Mouse (Mus musculus) monocyte, adult 5-6 weeks (primary cell): ENCODE measurements around the gene Piezo1. TPM values are rescaled to one million over a fixed set of nuclear protein-coding genes. Genes with fewer than 3 reads are reported as not detected.
"Not testable (repeated sequence)": the region's sequence is repeated elsewhere in the genome, so short reads cannot be mapped to it uniquely, and the experiment has no call there.

Source experiments
- ATAC-seq: fragments of 153-309, 156-312 bp; replicated peaks from 2 replicates; pipeline ENCODE4 v1.8.0; 2017; ENCODE audit warnings: mild to moderate bottlenecking; ENCODE audit not compliant: low TSS enrichment, insufficient number of reproducible peaks, severe bottlenecking, poor library complexity, low FRiP score
- total RNA-seq: library from RNA; stranded (forward); fragments of 200-1000, 200-491, 200-594 nt; gene quantifications from 3 replicates; pipeline ENCODE4 v1.2.3, GENCODE M21; 2017

Gene Piezo1
- total RNA-seq, 1 experiment from 2014 or later = 31.7 TPM

DNA sequence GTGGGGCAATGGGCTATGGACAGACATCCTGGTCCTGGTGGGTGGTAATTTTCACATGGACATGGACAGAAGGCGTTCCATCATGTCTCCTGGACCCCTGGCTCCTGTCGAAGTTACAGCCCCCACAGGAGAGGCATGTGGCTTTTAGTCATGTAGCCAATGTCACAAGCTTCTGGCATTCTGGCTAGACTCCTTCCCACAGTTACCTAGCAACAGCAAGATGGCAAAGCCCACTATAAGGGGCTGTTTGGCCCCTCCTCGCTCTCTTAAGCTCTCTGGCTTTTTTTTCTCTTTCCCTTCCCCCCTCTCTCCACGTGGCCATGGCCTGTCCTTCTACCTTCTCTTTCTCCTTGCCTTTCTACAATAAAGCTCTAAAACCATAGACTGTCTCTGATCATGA lies 22.0 kb upstream of the Piezo1 start:
- ATAC-seq = not testable (repeated sequence)

DNA sequence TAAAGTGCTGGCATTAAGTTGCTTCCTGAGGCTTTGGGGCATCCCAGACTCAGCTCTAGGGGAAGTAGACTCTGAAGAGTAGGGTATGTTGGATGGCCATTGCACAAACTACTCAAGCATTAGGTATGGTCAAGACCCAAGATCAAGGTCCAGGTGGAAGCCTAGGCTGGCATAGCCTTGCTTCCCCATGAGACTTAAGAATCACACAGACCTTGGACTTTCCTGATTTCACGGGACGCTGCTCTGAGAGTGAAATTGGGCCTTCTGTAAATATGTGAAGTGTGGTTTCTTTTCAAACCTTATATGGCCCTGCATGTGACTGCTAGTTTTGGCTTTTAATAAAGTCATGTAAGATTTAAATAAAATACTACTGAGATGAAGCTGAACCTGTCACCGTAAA lies 21.6 kb upstream of the Piezo1 start:
- ATAC-seq = no peak

DNA sequence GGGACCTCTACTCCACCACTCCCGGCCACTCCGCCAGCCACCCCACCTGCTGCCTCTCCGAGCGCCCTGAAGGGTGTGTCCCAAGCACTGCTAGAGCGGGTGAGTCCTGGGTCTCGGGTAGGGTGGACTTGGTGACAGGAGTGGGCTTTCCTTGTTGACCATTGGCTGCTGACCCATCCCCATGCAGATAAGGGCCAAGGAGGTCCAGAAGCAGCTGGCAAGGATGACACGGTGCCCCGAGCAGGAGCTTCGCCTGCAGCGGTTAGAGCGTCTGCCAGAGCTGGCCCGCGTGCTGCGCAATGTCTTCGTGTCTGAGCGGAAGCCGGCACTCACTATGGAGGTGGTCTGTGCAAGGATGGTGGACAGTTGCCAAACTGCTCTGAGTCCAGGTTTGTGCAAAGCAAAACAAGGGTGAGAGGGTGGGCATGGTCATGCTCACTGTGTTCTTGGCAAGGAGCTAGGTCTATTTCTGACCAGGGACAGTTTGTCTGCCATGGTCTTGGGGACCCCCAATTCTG lies 20.7 kb upstream of the Piezo1 start:
- ATAC-seq = no peak

DNA sequence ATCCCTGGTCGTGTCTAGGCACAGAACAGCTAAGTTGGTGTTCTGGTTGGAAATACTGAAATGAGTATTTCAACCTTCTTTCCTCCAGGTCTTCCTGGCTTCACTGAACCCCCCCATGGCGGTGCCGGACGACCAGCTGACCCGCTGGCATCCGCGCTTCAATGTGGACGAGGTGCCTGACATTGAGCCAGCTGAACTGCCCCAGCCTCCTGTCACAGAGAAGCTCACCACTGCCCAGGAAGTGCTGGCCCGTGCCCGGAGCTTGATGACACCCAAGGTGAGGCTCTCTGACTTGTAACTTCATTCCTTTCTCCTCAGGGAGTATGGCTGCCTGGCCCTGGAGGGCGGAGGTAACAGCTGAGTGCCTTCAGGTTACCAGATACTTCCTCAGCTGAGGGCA lies 20.0 kb upstream of the Piezo1 start:
- ATAC-seq = no peak

- ATAC-seq = no peak
Measured at GRCm38 (mm10) chr8:122569996-122570395, 18.9 kb upstream of the Piezo1 start.

- no peak for ATAC-seq
Measured at GRCm38 (mm10) chr8:122569329-122569728, 18.2 kb upstream of the Piezo1 start.

GRCm38 (mm10) chr8:122568881-122569309 lies 17.8 kb upstream of the Piezo1 start:
- ATAC-seq = no peak

GRCm38 (mm10) chr8:122568109-122568504 lies 17.0 kb upstream of the Piezo1 start:
- no peak for ATAC-seq

- ATAC-seq = peak; percentile 76
Measured at GRCm38 (mm10) chr8:122567361-122568108, 16.4 kb upstream of the Piezo1 start, which contains the start of gene Cdt1. Cdt1 (plus strand) TSS chr8:122568015.

DNA sequence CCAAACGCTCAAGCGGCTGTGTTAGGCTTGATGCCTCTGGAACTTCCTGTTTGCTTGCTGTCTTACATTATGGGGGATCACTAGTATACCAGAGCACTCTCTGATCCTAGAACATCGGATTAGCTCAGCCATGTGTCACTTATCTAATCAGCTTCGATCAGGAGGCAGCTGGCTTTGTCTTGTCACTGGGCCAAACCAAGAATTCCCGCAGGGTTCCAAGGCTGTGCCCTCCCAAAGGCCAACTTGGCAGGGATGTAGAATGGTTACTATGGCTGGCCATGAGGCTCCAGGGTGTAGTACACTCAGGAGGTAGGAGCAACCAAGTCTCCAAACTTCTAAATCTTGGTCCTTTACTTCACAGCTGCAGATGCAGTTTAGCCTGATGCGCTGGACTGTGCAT lies 15.6 kb upstream of the Piezo1 start:
- no peak for ATAC-seq

DNA sequence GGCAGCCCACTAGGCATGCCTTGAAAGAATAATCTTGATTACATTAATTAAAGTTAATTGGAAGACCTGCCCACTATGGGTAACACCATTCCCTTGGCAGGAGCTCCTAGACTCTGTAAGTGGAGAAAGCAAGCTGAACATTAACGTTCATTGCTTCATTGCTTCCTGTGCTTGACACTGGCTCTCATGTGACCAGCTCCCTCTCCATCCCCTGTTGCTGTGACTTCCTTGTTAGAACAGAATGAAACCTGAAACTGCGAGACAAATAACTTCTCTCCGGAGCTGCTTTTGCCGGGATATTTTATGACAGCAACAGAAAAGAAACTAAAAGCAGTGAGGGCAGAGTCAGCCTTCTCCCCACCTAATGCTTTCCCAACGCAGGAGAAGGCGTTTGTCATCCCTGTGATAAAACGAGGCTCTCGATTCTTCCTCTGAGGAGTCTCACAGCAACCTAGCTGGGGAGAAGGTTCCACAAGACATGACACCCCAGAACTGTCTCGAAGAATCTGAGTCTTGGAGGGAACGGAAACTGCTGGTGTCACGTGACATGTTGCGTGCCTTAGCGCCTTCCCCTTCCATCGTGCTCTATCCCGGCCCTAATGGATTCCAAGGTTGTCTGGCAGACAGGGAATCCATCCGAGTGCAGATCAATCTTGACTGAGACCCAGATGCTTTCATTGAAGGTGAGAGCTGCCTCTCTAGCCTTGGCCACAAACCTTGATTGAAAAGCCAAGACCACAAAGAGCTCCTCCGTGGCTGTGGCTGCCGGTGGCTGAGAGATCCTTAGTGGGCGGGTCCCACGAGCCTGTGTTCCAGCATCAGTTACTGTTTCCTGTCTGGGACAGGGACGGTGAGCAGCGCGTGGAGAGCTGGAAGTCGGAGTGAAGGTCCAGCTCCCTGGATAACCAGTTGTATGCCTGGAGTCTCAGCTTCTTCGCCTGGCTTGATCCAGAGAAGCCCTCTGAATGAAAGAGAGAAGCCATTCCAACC lies 13.5 kb upstream of the Piezo1 start:
- peak; percentile 42 for ATAC-seq

- peak; percentile 55 for ATAC-seq
Measured at GRCm38 (mm10) chr8:122561199-122561598, 10.1 kb upstream of the Piezo1 start.

- peak; percentile 61 for ATAC-seq
Measured at GRCm38 (mm10) chr8:122558671-122559349, 7.7 kb upstream of the Piezo1 start.

GRCm38 (mm10) chr8:122557248-122558038 lies 6.3 kb upstream of the Piezo1 start:
- no peak for ATAC-seq

DNA sequence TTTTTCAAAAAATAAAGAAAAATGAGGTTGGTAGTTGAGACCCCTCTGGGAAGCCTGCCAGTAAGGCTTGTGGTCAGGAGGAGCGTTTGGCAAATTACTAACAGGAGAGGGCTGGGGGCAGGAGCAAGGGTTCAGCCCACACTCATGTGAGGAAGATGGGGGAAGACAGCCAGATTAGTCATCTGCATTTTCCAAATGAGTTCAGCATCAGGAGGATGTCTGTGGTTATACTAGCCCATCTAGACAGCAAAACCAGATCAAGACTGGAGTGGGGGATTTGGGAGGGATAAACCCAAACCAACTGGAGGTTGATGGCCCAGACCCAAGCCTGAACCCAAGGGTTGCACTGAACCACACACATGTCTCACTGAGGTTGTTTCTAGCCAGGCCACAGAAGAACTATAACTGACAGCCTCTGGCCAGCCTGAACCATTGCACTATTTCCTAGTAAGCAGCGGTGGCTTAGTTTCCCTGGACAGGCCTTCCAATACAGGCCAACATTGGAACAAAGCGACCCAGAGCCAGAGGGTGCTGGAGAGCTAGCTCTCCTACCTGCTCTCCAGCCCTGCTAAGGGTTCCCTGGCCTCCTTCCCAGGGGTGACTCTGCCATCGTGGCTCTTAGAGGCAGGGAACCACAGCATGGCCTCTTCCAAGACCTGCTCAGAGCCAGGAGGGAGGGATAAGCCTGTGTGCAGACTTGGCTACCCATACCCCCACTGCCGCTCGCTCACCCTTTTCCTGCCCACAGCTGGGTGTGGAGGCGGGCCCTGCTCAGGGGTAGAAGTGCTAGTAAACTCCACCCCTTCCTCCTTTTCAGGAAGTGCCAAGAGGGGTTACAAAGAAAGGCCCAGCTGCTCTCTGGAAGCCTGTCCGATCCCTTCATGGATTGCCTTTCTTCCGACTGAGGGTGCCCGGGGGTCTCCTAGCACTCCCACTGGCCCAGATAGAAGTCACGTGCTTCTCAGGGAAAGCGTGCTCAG lies 5.2 kb upstream of the Piezo1 start:
- peak; percentile 79 for ATAC-seq

DNA sequence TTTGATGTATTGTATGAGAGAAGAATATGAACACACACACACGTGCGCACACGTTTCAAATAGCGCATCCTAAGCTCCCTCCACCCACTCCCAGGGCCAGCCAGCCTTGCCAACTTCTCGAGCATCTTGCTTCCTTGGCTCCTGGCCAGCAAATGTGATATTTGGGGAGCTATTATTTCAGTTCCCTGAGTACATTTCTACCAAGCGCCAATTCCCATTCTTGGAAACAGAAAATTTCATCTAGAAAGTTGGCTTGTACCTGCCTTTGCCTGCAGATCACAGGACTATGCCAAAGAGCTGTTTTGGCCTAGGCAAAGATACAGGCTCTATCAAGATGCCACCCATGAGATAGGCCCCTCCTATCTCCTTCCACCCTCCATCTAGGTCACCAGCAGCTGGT lies 3.7 kb upstream of the Piezo1 start:
- no peak for ATAC-seq

DNA sequence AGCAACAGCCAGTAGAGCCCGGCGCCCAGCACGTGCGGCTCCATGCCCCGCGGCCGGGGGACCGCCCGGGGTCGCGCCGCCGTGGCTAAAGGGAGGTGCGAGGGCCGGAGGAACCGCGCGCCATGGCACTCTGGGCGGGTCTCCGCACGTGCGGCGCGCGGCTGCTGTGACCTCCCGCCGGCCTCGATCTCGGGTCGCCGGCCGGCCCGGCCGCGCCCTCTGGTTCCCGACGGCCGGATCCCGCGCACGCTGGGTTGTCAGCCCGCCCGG lies 199 bp downstream of the Piezo1 start:
- ATAC-seq = no peak
